Mouse (Mus musculus) right cerebral cortex, postnatal 10 days (tissue): ENCODE measurements at regions not wholly inside any gene's neighbourhood (a gene's known extent, or its start where the extent isn't known, plus 50 kb on each side); places are given as distances from the start of the nearest gene placed in this dataset.
"Not testable (repeated sequence)": the region's sequence is repeated elsewhere in the genome, so short reads cannot be mapped to it uniquely, and the experiment has no call there.

Experiments used
- DNase-seq, 2 experiments: peaks; one replicate each; pipeline ENCODE4 v3.0.0; 2021; ENCODE audit warnings: low spot score in 2 of 2

DNA sequence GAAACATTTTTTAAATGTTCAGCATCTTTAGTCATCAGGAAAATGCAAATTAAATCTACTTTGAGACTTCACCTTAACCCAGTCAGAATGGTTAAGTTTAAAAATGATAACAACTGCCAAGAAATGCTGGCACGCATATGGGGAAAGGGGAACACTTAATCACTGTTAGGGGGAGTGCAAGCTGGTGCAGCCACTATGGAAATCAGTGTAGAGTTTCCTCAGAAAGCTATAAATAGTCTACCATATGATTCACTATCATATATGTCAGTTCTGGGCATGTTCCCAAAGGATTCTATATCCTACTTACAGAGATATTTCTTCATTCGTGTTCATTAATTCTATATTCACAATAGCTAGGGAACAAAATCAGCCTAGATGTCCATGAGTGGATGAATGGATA is 61.6 kb upstream of the Tra2b start:
- peak; percentile 47 to 53 for DNase-seq

DNA sequence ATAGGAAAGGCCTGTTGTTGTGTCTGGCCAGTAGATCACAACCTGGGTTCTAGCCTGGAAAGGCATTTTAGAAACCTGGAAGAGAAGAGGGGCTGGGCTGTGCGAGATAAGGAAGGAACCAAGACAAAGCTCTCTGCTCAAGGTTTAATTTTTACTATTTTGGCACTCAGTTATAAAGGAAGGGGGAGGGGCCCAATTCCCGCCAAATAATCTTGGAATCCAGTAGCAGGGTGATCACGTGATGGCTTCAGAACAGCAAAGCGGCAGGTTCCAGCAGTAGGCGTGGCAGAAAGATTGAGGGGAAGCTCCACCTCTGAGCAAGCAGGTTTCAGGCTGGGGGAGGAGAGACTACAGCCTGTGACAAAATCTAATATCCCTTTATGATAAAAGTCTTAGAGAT is 59.4 kb upstream of the Tra2b start:
- DNase-seq, result not testable (repeated sequence)

DNA sequence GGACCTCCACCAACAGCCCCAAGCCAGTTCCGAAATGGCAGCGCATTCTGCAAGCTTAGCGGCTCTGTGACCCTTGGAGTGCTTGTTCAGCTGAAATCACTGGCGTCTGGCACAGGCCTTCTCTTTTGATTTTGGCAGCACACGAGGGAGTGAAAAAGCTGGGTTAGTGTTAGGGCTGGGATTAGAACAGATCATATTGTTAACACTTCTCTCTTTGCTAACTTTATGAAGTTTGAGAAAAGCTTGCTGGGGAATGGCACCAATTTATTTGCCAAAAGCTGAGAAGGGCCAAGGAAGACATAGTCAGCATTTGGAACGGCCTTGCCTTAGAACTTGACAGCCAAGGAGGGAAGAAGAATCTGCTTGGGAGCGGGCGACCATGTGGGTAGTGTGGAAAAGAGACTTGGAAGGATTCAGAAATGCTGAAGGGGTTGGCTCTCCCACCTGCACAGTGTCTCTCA is 50.5 kb upstream of the Tra2b start:
- peak; percentile 53 to 71 for DNase-seq
